In the genomic region with DNA sequence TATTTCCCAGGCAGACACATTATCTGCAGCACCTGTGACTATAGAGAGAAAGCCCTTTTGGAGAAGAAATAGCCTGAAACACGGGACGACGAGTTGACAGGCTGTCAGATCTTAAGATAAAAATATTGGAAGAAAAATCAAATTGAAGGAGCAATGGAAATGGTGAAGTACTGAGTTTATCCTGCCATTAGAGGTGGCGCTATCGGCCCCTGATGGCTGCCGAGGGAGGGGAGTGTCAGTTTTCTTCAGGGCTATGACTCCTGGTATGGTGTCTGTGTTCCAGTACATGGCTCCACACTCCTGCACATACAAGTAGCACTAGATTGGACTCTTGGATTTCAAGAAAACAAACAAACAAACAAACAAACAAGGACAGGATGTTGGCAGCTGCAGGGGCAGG, we compare ENCODE assay signal across 25 mouse cellular contexts.
DNase-seq lines count a peak whose midpoint lies in the region; TF ChIP-seq lines count a peak whose summit lies in the region.
"Had no signal": no experiment of that assay in that cellular context is flagged by ENCODE, and none has a peak within 500 bp of the region (broad histone marks: within the 10 kb centered on the region; RNA-seq: fewer than 3 reads in every experiment).

No protein-coding gene starts in this region.

- H3K4me1 ChIP-seq in heart, adult 2 months (ENCODE audit: control insufficient read depth, insufficient read depth, low read length), result no peaks in the 10 kb centered on the region
- no peaks in the 10 kb centered on the region for H3K4me1 ChIP-seq in heart, embryonic 10.5 days
- H3K4me1 ChIP-seq: embryonic facial prominence, embryonic 10.5 days; heart, embryonic 12.5 days; hindbrain, embryonic 10.5 days; midbrain, embryonic 13.5 days had no signal

- TF ChIP-seq POLR2A in heart, adult 2 months (IDR thresholded peaks at IDR 0.05; ENCODE audit: insufficient read depth, low read depth, low read length), result no peak

- no peaks in the 10 kb centered on the region for H3K27me3 ChIP-seq in heart, adult 2 months (ENCODE audit: control insufficient read depth, insufficient read depth, low read length)
- no peaks in the 10 kb centered on the region for H3K27me3 ChIP-seq in heart, embryonic 10.5 days (ENCODE audit: insufficient read depth, poor library complexity, severe bottlenecking)
- H3K27me3 ChIP-seq: heart, embryonic 12.5 days; megakaryocyte, embryonic 14.5 days; midbrain, embryonic 13.5 days had no signal

- no peak for DNase-seq in heart, adult 2 months
- no peak for DNase-seq in heart, embryonic 10.5 days (ENCODE audit: low spot score)
- no peak for DNase-seq in left cerebral cortex, adult 2 months (ENCODE audit: extremely low spot score in 1 of 2, low spot score in 2 of 2)
- no peak for DNase-seq in left cerebral cortex, postnatal 25 days (ENCODE audit: low spot score in 2 of 2)
- DNase-seq in A20 (ENCODE audit: low read depth, low spot score) (peak; percentile 27), R1 (ENCODE audit: low read depth, low spot score) (peak; percentile 16)
- no peak for DNase-seq in thymus, adult 18-20 months
- DNase-seq in cerebellum, adult 11 months, result no peak
- DNase-seq: adrenal gland, postnatal 36 days; B cell, adult 2 months; cerebellum, adult 11-12 months; gastrocnemius, postnatal 10 days; heart, postnatal 10 days; kidney, adult 2 months; kidney, postnatal 14 days; left cerebral cortex, postnatal 4 days; lung, adult 2 months; right cerebral cortex, postnatal 4 days; thymus, postnatal 36 days had no signal

- H3K4me3 ChIP-seq in heart, adult 2 months, result no peak overlapping the region
- no peak overlapping the region for H3K4me3 ChIP-seq in heart, embryonic 10.5 days
- no peak overlapping the region for H3K4me3 ChIP-seq in left cerebral cortex, adult 2 months
- H3K4me3 ChIP-seq: embryonic facial prominence, embryonic 10.5 days; heart, embryonic 12.5 days; hindbrain, embryonic 10.5 days; megakaryocyte, embryonic 14.5 days; midbrain, embryonic 13.5 days; myocyte had no signal

- H3K27ac ChIP-seq in heart, adult 2 months, result no peak overlapping the region
- H3K27ac ChIP-seq in heart, embryonic 10.5 days, result no peak overlapping the region
- no peak overlapping the region for H3K27ac ChIP-seq in left cerebral cortex, adult 2 months
- H3K27ac ChIP-seq: embryonic facial prominence, embryonic 10.5 days; hindbrain, embryonic 10.5 days; midbrain, embryonic 13.5 days had no signal

- no peaks in the 10 kb centered on the region for H3K36me3 ChIP-seq in heart, adult 2 months (ENCODE audit: control insufficient read depth, insufficient read depth, low read length)
- no peaks in the 10 kb centered on the region for H3K36me3 ChIP-seq in heart, embryonic 10.5 days
- H3K36me3 ChIP-seq: embryonic facial prominence, embryonic 10.5 days; heart, embryonic 12.5 days; hindbrain, embryonic 10.5 days; midbrain, embryonic 13.5 days had no signal

- intact Hi-C loops in heart, adult 2 months (cut with DNase I), result no loop called here
- intact Hi-C loops in left cerebral cortex, adult 2 months (cut with DNase I), result no loop called here
- intact Hi-C loops in left cerebral cortex, postnatal 25 days (cut with DNase I), result no loop called here

- TF ChIP-seq CTCF in heart, adult 2 months (IDR thresholded peaks at IDR 0.05), result 0 out of 2 replicates have a peak, but pooled peaks have one; percentile 14
- TF ChIP-seq CTCF in left cerebral cortex, adult 2 months (IDR thresholded peaks at IDR 0.05), result peak; percentile 9; the same call in 1 of the 2 replicates

- WGBS in heart, adult 2 months, result 74% methylated on average over 6 of the region's 6 CpGs
- WGBS in heart, embryonic 10.5 days, result 78% methylated on average over 6 of the region's 6 CpGs

- no peak overlapping the region for H3K9ac ChIP-seq in heart, adult 2 months (ENCODE audit: low read depth, low read length)
- H3K9ac ChIP-seq: heart, embryonic 12.5 days; midbrain, embryonic 13.5 days had no signal

- no peaks in the 10 kb centered on the region for H3K9me3 ChIP-seq in heart, embryonic 10.5 days
- H3K9me3 ChIP-seq: embryonic facial prominence, embryonic 10.5 days; hindbrain, embryonic 10.5 days had no signal

- TF ChIP-seq EP300 in heart, adult 2 months (IDR thresholded peaks at IDR 0.05; ENCODE audit: insufficient read depth, low read depth, low read length), result no peak

- no peaks in the 10 kb centered on the region for H3K79me2 ChIP-seq in heart, adult 2 months (replicated peaks; ENCODE audit: control insufficient read depth, insufficient read depth, low read length)

Comparison
In these comparisons a context has a peak if more than half of its experiments do, and no peak if none do; other contexts are left out.
1. DNase-seq: peak in A20 (single experiment) and R1 (single experiment); none in heart, adult 2 months (0 of 2), heart, embryonic 10.5 days (single experiment), left cerebral cortex, adult 2 months (0 of 2), left cerebral cortex, postnatal 25 days (0 of 2), thymus, adult 18-20 months (0 of 2) and cerebellum, adult 11 months (single experiment).